Mouse (Mus musculus): Measurements from ENCODE around the gene Klf12.

GRCm38 (mm10) chr14:99900902-99901301 lies 383.6 kb downstream of the Klf12 start:
- no peak for TF ChIP-seq CTCF (IDR thresholded peaks at IDR 0.05; ENCODE audit: borderline replicate concordance, extremely low read depth, insufficient read depth, insufficient read length)
- no peak for TF ChIP-seq POLR2A (IDR thresholded peaks at IDR 0.05; ENCODE audit: borderline replicate concordance, extremely low read depth, insufficient read depth, insufficient read length, poor library complexity, severe bottlenecking)
